Comparison of ENCODE assay signal across 8 mouse cellular contexts in genomic region chr3:149074658-149075487, GRCm38 (mm10).
DNase-seq lines count a peak whose midpoint lies in the region; ATAC-seq and TF ChIP-seq lines count a peak whose summit lies in the region.
"Had no signal": no experiment of that assay in that cellular context is flagged by ENCODE, and none has a peak within 500 bp of the region (broad histone marks: within the 10 kb centered on the region; RNA-seq: fewer than 3 reads in every experiment).

No protein-coding gene starts in this region.

- H3K4me1 ChIP-seq in stomach, embryonic 16.5 days (ENCODE audit: control insufficient read depth, insufficient read depth, low read length), result no peaks in the 10 kb centered on the region
- H3K4me1 ChIP-seq in stomach, postnatal 0 days (replicated peaks; ENCODE audit: control insufficient read depth, insufficient read depth), result no peaks in the 10 kb centered on the region
- H3K4me1 ChIP-seq: stomach, embryonic 15.5 days had no signal

- ATAC-seq in stomach, embryonic 16.5 days (ENCODE audit: insufficient read depth, low FRiP score), result no peak
- no peak for ATAC-seq in stomach, postnatal 0 days (ENCODE audit: low FRiP score, low TSS enrichment)

- TF ChIP-seq CTCF in stomach, postnatal 0 days (IDR thresholded peaks at IDR 0.05; ENCODE audit: low read depth), result no peak

- no peak overlapping the region for H3K9ac ChIP-seq in stomach, embryonic 16.5 days (ENCODE audit: low read length)
- no peak overlapping the region for H3K9ac ChIP-seq in stomach, postnatal 0 days (ENCODE audit: low read length)
- H3K9ac ChIP-seq: stomach, embryonic 15.5 days had no signal

- 70% methylated on average over 27 of the region's 27 CpGs for WGBS in stomach, embryonic 16.5 days
- WGBS in stomach, postnatal 0 days, result 65% methylated on average over 27 of the region's 27 CpGs

- no peak overlapping the region for H3K4me3 ChIP-seq in stomach, embryonic 16.5 days (replicated peaks; ENCODE audit: low read length)
- no peak overlapping the region for H3K4me3 ChIP-seq in stomach, postnatal 0 days (ENCODE audit: low read depth, low read length)
- H3K4me3 ChIP-seq: stomach, embryonic 15.5 days had no signal

- H3K36me3 ChIP-seq in stomach, embryonic 16.5 days (ENCODE audit: control insufficient read depth, insufficient read depth, low read length), result no peaks in the 10 kb centered on the region
- H3K36me3 ChIP-seq in stomach, postnatal 0 days (ENCODE audit: control insufficient read depth, insufficient read depth, low read length), result no peaks in the 10 kb centered on the region
- H3K36me3 ChIP-seq: stomach, embryonic 15.5 days had no signal

- no peak for DNase-seq in stomach, postnatal 0 days (ENCODE audit: low spot score)
- DNase-seq in forelimb bud, embryonic 11.5 days (ENCODE audit: low read depth, low spot score), result peak; percentile 59
- DNase-seq in kidney, postnatal 36 days, result peak; percentile 46 to 63
- no peak for DNase-seq in adrenal gland, adult (ENCODE audit: inconsistent age in 2 of 2, low spot score in 1 of 2)
- no peak for DNase-seq in embryo, embryonic 9.5 days (ENCODE audit: extremely low spot score)
- no peak for DNase-seq in adrenal gland, postnatal 14 days

- H3K9me3 ChIP-seq in stomach, embryonic 16.5 days (replicated peaks; ENCODE audit: control insufficient read depth, low read length), result no peaks in the 10 kb centered on the region
- no peaks in the 10 kb centered on the region for H3K9me3 ChIP-seq in stomach, postnatal 0 days (ENCODE audit: control insufficient read depth, low read length)
- H3K9me3 ChIP-seq: stomach, embryonic 15.5 days had no signal

- H3K27me3 ChIP-seq in stomach, embryonic 16.5 days (ENCODE audit: control insufficient read depth, insufficient read depth, low read length), result no peaks in the 10 kb centered on the region
- H3K27me3 ChIP-seq in stomach, postnatal 0 days (ENCODE audit: control insufficient read depth, insufficient read depth, low read length), result no peaks in the 10 kb centered on the region
- H3K27me3 ChIP-seq: stomach, embryonic 15.5 days had no signal

- TF ChIP-seq EP300 in stomach, postnatal 0 days (optimal IDR thresholded peaks at IDR 0.05), result no peak

- no peak overlapping the region for H3K27ac ChIP-seq in stomach, embryonic 16.5 days (ENCODE audit: low read length)
- H3K27ac ChIP-seq in stomach, postnatal 0 days (replicated peaks), result no peak overlapping the region
- H3K27ac ChIP-seq: stomach, embryonic 15.5 days had no signal

- 0 out of 2 replicates have a peak overlapping the region, but pooled peaks have one; percentile 4 for H3K4me2 ChIP-seq in stomach, embryonic 16.5 days (ENCODE audit: low read depth, low read length)
- no peak overlapping the region for H3K4me2 ChIP-seq in stomach, postnatal 0 days (replicated peaks; ENCODE audit: low read depth)
- H3K4me2 ChIP-seq: stomach, embryonic 15.5 days had no signal

Comparison
In these comparisons a context has a peak if more than half of its experiments do, and no peak if none do; other contexts are left out.
1. DNase-seq: peak in forelimb bud, embryonic 11.5 days (single experiment) and kidney, postnatal 36 days (2 of 2); none in stomach, postnatal 0 days (single experiment), adrenal gland, adult (0 of 2), embryo, embryonic 9.5 days (single experiment) and adrenal gland, postnatal 14 days (single experiment).